Mouse (Mus musculus) brain, embryonic 18.5 days (tissue): ENCODE results near the gene Gm8271.
"Not testable (repeated sequence)": the region's sequence is repeated elsewhere in the genome, so short reads cannot be mapped to it uniquely, and the experiment has no call there.

ENCODE experiments used
- DNase-seq: peaks from one replicate; pipeline ENCODE4 v3.0.0-alpha.2; 2012; ENCODE audit warnings: low read depth, low spot score

The Gm8271 gene

DNA sequence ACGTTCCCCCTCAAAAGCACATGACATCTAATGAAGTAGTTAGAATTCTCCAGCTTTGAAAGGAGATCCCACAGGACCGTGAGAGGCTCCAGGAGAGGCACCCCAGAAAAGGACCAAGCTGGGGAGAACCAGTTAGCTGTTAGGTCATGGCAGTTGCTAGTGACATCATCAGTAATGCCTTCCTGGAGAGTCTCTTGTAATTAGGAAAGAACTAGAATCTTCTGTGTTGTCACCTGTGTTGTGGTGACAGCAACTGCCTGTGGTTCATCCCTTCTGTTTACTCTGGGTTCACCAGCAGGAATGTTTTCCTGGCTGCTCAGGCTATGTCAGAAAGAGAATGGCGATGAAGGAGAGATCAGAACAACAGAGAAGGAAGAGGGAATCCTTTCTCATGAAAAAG, at the start of gene Gm8271:
Gm8271 (plus strand) TSS at position 301 of the 400 bp plus-strand sequence.
- DNase-seq, result not testable (repeated sequence)

DNA sequence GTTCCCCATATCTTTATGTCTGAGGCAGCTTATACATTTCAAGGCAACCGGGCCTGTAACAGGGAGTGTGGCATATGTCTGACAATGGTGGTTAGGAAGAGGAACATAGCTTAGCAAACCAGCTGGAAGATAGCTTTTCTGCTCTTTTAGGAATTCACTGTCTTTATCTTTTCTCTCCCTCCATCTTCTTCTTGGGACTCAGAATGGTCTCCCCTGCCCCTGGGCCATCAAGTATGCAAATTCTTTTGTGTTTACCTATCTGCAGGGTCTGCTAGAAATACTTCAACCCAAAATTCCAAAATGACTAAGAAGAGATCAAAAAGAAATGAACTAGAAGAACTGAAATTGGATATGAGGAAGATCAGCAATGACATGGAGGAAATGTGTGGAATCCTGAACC, 21.4 kb upstream of the Gm8271 start, which contains the start of gene Gm3317:
Gm3317 (plus strand) TSS at position 301 of the 400 bp plus-strand sequence.
- DNase-seq, result not testable (repeated sequence)
